Mouse (Mus musculus): ENCODE data around the gene Vgll4.

DNA sequence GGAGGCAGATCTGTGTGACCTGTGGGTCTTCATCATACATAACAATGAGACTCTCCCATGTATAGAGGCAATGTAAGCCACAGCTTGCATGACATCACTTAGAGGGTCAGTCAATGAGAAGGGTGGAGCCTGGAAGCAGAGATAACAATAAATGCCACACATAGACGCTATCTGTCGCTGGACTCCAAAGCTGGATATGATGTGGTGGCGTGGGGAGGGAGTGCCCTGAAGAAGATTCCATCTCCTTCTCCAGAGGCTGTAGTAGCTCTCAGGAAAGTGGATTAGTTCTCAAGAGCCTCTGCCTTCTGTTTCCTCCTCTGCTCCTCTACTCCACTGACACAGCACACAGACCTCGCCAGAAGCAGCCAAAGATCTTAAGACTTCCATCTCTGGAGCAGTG is 89.0 kb downstream of the Vgll4 start:
- no peak for TF ChIP-seq CTCF (IDR thresholded peaks at IDR 0.05)
- no peak for TF ChIP-seq EP300 (IDR thresholded peaks at IDR 0.05; ENCODE audit: insufficient read depth, low read depth, low read length)

All from heart, adult 2 months (tissue).